Mouse (Mus musculus) stomach, postnatal 0 days (tissue): ENCODE results near the gene Snd1.

ENCODE experiments used
- CTCF ChIP-seq: IDR thresholded peaks from 2 replicates; pipeline ENCODE4 v1.5.1; 2016; ENCODE audit warnings: antibody characterized with exemption, low read depth, mild to moderate bottlenecking, moderate library complexity
- EP300 ChIP-seq: optimal IDR thresholded peaks from 2 replicates; pipeline ENCODE3; 2016; ENCODE audit warnings: antibody characterized with exemption

DNA sequence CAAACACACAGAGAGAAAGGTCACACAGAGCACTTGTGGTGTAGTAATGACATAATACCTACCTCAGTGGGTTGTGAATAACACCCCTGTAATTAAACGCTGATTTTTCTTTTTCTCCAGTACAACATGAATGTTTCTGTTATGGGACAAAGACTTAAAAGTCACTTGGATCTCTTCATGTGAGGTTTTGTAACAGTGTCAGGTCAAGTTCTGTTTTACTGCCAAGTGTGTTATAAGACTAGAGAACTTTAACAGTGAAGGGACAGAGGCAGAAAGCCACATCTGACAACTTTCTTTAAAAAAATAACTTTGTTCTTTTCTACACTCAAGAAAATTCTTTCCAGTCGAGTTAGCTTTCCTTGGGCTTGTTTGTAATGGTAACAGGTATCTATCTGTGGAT lies 97.0 kb downstream of the Snd1 start:
- TF ChIP-seq CTCF (no peak), EP300 (no peak)
